Mouse (Mus musculus) cerebellum, postnatal 14 days (tissue): ENCODE measurements at regions not wholly inside any gene's neighbourhood (a gene's known extent, or its start where the extent isn't known, plus 50 kb on each side); places are given as distances from the start of the nearest gene placed in this dataset.
A peak's percentile ranks its signal among the peaks of the same experiment; 100 is the strongest.

Experiments used
- DNase-seq, 2 experiments: peaks; one replicate each; pipeline ENCODE4 v3.0.0; 2021; ENCODE audit warnings: mixed read lengths in 2 of 2

DNA sequence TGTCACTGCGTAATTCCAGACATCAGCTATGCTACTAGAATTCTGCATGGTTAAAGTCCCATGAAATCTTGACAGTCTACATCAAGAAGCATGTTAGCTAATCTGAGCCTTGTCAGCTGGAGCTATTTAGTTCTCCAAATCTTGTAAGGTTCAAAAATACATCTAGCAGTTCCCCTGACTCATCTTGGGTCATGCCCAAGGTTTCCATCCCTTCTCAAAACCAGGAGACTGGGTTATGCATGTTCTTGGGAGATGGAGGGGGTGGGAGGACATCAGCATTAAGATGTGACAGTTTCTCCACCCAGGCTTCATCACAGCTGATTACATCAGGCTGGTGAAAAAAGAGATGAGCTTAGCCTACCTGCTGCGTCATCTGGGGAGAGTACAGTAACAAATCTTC is 495.3 kb upstream of the 4930452B06Rik start:
- no peak for DNase-seq

DNA sequence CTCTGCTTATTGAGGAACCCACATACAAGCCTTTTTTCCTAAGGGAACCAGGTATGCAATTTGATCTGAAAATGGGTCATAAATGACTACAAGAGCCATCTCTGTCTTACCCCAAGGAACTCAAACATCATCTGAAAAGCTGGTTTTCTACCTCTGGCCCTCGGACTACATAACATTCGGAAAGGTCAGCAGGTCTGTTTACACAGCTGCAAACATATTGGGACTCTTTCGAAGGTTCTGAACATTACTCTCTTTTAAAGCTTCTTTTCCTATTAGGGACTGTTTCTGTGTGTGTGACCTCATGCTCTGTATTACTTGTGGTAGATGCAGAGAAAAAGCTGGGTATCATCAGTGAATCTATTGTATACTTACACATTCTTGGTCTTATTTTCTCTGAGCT is 491.9 kb upstream of the 4930452B06Rik start:
- DNase-seq = no peak

DNA sequence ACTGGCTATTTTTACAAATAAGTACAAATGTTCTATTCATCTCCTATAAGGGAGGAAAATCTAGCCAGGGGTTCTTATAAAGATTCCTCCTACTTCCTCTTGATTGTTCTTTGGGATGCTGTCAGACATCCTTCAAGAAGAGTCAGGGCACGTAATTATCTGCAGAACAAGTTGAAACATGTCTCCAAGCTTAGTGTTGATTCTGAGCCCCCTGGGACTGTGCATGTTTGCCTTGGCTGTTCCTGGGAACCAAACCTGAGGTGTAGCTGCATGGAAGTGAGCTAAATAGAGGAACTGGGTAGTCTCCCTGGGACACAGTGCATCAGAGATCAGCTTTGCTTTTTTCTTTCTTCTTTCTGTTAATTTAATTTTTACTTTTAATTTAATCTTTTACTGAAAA is 484.8 kb upstream of the 4930452B06Rik start:
- no peak for DNase-seq

DNA sequence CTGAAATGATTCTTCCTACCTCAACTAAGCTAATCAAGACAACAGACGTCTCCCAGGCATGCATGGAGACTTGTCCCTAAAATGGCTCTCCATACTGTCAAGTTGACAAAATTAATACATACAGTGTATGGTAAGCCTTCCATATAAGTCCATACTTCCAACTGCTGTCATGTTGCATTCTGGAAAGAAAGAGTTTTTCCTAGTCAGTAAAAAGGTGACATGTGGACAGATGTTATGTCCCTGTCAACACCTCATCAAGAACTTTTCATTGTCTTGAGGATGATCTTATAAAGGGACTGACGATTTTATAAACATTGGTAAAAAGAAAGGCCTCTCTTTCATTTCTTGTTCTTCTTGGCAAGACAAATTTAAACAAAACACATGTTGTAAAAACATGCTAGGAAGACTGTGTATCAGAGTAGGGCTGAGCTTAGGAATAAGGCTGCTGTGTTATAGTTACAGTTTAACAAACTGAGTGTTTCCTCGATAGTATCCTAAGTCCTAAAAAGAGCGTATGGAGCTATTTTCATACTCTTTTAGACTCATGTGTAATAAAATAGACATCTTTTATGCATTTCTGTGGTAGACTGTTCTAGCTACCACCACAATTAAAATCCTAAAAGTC is 480.7 kb upstream of the 4930452B06Rik start:
- DNase-seq = no peak

DNA sequence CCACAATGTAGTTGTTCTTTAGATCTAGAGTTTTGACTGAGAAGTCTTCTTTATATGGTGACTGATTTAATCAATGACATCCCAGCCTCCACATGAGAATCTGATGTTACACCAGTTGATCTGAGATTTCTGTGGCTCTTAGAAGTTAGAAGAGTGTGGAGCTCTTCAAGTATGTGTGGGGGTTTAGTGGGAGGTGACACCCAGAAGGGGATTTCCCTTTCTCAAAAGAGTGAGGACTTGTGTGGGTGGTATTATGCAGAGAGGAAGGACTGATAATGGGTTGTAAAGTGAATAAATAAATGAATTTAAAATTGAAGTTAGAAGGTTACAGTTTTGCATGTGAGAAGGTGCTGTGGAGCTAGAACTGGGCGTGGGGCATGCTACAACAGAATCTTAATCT is 439.7 kb upstream of the 4930452B06Rik start:
- DNase-seq = no peak

DNA sequence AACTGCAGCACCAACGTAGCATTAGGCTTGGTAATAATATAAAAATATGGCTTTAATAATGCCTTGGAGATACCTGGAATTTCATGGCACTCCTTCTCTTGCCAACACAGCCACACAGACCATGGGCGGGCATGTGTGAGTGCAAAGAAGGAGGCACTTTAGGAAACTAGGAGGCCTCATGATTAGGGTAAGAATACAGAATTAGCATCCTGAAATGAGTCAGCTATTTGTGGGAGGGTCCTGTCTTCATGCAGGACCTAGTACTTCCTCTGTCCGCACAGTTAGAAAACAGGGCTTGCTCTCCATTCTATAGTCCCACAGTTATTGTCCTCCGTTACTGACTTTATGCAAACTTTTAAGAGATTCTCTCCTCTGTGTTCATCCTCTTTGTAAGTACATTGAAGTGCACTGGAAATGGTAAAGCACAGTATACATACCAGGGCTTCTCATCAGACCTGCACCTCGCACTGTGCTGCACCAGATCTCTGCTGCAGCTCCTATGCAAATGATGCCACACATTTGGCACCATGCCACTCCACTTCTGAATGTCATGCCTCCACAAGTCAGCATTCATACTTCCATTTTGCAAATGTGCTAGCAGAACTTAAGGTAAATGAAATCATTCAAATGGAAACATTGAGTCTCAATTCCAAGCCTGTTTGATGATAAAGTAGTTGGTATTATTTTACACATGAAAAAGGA is 423.7 kb upstream of the 4930452B06Rik start:
- DNase-seq = peak; percentile 30 to 46

DNA sequence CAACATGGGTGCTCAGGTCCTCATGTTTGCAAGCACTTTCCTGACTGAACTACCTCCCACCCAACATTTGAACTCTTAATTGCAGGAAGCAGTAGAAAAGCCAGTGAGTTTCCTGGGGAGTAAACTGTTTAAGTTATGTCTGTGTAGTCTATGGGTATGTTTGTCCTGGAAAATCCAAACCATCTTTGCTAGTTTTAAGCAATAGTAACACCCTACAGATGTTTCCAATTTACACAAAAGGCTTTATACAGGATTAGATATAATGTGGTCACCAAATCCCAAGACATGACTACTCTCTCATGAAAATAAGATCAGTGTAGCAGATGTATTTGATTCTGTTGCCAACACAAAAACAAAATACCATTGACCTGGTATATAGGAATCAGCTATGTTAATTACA is 421.1 kb upstream of the 4930452B06Rik start:
- DNase-seq = no peak

DNA sequence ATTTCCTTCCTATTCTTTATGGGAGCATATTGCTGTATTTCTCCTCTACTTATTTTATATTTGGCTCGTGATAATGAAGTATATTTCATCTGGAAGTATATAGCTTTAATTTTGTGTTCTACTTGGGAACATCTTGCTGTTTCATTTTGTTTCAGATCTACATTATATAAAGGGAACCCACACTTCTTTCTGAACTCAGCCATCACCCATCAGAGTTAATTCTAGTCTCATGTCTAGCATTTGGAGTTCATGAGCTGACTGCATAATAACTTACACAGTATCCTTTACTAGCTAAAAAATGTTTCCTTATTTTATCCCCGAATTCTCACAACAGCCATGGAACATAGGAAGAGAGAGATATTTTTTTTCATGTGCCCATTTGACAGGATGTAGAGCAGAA is 413.6 kb upstream of the 4930452B06Rik start:
- DNase-seq = no peak

DNA sequence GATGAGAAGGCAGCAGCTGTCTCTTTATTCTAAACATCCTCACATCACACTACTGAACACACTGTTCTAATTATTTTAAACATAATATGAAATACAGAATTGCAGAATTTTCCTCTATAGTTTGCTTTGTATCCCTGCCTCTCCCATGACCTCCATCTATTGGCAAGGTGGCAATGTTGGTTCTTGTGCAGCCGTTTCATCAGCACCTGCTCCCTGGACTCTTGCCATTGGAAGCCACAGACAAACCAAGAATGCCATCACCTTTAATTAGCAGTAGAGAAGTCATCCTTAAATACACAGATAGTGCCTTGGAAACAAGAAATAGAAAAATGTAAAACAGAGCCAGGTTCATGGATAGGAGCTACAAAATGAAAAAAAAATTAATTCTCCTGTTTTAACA is 413.0 kb upstream of the 4930452B06Rik start:
- DNase-seq = peak; percentile 79

DNA sequence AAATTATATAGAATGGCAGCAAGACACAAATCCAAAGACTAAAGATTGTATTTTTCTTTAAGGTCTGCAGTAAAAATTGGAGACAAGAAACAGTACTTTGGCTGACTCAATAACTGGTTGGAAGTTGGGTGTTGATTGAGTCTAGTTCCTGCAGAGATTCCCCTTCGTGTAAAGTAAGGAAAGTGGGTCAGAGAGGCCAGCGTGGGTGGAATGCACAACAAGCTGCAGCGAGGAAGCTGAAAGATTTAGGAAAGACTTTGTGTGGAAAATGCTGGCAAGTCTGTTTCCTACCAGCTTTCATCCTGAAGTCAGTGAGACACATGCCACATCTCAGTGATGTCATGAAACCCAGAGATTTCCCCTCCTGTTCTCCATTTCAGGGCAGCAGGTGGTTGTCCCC is 405.1 kb upstream of the 4930452B06Rik start:
- DNase-seq = no peak

DNA sequence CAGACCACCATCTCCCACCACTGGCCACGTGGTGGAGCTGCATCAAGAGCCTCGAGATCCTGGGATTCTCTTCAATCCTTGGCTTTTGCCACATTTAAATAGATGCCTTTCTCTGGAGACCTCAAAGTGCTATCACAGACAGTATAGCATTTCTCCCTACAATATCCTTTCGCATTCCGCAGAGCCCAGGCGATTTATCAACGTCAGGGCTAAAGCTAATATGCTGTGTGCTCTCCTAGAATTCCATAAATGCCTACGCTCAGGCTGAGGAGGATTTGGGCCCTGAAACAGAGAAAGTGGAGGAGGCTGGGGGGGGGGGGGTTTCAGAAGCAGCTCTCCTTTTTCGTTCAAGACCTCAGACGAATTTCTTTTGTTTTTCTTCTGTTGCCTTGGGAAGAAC is 394.0 kb upstream of the 4930452B06Rik start:
- DNase-seq = peak in 1 of 2 experiments; percentile 3

DNA sequence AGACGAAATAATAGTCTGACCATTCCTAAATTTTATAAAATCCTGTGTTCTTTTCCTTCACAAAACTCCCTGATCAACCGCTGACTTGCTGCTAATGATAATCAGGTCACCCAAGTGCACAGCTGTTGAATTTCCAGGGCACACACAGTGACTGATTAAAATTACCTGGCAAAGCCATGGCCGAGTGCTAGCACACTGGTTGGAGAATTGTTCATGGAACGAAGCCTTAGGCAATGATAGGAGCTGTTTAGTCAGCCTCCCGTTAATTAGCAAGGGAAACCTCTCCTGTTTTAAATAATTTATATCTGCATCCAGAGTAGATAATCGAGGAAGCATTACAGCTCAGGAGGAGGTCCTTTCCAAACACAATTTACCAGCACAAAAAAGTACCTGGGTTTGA is 362.8 kb upstream of the 4930452B06Rik start:
- peak; percentile 4 to 19 for DNase-seq

DNA sequence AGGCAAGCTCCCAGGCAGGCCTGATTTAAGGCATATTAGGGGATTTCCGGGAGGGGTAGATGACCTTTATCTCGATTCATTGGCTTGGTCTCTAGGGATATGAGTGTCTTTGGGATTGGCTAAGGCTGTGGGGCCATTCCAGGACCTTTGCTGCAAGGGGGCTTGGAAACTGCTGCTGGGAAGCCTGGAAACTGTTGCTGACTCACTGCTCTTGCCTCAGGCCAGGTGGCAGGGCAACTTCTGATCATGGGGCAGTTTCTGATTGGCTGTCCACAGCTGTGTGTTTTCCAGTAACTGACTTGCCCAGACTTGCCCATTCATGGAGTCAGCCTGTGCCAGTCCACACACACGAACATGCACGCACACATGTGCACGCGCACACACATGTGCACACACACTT is 349.8 kb upstream of the 4930452B06Rik start:
- no peak for DNase-seq

DNA sequence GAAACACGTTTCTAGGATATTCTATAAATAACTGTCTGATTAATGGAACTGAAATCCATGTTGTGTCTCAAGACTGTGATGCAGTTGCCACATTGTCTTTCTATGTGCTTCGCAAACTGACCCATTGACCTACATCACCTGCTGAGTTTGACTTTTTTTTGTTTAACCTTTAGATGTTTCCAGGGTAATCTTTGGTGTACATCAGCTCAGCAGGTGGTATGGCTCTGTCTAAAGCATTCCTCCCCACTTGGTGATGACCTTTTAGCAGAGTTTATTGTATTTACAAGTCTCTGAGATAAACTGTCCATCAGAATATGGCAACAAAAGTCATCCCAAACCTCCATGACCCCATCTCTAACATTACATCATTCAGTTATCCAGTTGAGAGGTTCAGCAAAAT is 337.0 kb upstream of the 4930452B06Rik start:
- DNase-seq = no peak

DNA sequence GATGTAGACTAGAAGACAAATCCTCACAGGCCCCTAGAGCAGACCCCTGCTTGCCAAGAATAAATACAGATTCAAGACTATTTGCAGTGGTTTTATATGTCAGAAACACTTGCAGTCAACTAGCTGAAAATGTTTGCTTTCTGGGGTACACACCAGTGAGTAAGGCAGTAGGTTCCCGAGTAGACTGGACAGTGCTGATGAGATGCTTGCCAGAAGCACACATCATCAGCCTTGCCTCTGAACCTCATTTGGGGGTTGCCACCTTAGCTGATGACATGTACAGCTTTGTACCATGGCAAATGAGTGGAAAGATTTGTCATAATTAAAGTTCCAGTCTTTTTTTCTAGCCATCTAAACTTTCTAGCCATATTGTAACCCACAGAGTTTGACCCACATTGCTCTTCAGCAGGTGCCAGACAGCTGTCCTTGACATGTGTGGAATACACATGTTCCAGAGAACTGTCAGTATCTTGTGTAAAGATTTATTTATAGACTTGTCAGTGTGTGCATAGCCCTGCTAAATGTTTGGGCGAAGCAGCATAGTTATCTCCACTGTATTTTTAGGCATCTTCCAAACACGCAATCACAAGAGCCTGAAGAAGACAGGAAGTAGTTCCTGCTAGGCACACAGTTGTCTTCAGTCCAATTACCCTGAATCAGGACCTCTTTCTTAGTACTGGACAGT is 334.5 kb upstream of the 4930452B06Rik start:
- DNase-seq = no peak

DNA sequence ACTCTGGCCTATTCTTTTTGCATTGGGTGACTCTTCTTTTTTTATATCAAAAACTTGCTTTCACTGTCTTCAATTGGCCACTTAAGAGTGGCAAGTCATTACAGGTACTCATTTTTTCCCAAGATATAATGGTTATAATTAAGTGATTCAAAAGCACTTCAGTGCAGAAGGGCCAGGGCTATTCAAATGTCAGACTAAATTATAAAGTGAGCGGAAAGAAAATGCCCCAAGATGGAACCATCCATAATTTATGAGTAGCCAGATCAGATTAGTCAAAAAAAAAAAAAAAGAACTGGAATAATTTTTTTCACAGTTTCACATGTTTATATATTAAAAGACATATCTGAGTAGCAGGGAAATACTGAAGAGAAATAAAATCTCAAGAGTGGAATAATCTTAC is 333.8 kb upstream of the 4930452B06Rik start:
- DNase-seq = no peak

DNA sequence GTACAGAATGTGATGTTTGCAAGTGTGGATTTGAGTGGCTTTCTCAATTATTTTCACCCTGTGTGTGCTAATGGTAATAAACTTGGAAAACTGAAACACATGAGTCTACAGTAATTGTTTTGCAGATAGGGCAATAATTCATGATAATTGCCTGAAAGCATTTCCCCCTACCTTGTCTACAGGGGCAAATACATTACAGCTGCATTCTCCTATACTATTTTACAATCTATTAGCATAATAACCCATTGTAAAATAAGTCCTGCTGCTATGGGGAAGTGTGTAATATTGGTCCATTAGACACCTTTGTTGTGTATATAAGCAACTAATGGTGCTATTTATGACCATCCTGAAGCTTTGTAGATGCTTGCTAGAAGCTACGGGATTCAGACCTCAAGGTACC is 327.4 kb upstream of the 4930452B06Rik start:
- DNase-seq = no peak

DNA sequence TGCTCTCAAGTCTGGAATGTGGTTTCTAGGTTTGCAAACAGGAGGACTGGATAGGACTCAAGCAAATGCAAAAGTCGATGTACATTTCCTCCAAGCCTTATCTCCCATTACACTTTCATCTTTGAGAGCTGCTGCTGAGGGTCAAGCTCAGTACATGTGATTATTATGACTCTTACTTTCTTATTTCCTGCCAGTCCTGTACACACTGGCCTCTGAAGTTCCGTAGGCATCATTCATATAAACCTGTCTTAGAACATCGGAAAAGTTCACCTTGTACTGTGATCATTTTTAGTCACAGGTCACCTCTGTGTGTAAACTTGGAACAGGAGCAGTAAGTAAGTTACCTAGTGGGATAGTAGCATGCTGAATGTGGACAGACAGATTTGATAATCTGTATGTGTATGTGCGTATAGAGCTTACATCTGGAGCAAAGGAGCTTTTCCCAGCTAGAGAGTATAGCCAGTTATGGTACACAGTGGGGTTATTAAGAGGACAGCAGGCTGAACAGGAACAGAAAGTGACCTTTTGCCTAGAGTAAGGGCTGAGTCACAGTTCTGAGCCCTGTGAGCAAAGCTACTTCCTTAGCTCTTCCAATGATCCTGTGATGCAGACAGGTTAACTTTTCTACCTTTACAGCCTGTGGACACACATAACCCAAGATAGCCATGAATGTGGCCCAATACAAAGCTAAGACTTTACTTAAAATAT is 319.2 kb upstream of the 4930452B06Rik start:
- no peak for DNase-seq

DNA sequence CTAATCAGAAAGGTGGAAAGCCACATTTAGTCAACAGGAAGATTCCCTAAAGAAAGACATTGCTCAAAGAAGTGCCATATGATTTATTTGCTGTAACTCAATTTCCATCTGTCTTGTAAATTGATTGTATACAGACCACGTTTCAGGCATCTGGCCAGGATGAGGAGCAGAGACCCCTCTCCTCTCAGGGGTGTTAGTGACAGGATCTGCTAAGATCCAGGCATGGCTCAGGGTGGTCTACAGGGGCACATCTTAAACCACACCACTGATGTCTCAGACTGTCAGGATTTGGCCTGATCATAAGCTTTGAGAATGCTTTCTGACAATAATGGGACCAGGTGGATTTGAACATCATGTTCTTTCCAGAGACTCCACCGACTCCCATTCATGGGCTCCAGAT is 295.5 kb upstream of the 4930452B06Rik start:
- no peak for DNase-seq

DNA sequence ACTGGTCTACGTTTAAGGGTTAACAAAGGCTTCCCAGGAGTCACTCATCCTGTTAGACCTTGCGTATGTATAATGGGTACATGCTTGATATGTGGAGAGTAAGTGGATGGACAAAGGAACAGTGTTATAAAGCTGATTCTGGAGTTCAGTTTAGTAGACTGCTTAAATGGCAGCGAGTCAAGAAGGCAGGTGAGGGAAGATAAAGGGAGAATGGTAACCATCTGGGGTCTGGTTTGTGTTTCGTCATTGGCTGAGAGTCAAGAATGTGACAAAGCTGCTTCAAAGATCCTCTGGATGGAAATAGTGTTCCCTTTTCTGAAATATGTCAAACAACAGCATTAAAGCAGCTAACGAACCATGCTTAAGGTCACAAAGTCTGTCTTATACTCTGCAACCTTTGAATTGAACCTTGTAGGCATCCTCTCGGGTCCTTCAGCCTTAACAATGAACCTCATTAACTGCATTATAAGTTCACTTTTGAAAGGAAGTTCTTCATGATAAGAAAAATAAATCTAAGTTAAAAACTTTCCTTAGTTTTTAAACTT is 286.9 kb upstream of the 4930452B06Rik start:
- peak; percentile 30 for DNase-seq

DNA sequence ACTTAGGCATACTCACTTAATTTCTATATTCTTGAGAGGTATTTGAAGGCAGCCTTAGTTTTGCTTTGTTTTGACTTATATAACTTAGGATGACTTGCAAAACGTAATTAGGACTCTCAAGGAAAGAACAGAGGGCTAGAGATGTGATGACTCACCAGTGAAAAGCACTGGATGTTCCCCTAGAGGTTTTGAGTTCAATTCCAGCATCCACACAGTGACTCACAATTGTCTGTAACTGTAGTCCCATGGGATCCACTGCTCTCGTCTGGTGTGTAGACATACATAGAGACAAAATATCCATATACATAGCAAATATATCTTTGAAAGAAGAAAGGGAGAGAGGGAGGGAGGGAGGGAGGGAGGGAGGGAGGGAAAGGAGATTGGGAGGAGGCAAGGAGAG is 282.7 kb upstream of the 4930452B06Rik start:
- no peak for DNase-seq

DNA sequence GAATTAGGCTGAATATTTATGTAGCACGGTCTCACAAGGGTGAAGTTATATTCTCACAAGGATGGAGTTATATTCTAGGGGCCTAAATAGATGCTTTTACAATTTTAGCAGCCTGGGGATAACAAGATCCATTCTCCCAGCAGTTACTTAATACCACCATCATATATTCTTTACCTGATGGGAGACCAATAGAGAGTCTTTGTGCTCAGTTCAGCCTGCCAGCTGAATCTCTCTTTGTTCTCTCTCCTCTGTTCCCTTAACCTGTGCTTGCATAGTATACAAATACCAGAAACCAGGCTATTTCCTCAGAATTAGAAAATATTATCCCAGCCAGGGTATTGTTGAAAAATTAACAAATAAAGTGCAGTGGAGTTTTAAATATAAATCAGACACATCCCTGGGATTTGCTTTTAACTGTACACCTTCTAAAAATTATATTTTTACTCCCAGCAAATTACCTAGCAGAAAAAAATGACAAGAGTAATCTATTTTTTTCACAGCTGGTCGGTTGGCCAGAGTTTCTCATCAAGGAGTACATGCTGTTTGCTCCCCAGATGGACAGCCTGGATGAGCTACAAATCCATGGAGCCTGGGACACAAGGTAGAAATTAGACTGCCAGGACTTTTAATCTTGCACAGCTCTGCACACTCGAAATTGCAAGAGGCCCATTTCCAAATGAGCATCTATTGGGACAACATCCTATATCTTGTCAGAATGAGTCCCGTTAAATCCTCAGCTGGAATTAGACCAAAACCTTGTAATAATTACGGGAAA is 281.0 kb upstream of the 4930452B06Rik start:
- peak; percentile 46 to 69 for DNase-seq

DNA sequence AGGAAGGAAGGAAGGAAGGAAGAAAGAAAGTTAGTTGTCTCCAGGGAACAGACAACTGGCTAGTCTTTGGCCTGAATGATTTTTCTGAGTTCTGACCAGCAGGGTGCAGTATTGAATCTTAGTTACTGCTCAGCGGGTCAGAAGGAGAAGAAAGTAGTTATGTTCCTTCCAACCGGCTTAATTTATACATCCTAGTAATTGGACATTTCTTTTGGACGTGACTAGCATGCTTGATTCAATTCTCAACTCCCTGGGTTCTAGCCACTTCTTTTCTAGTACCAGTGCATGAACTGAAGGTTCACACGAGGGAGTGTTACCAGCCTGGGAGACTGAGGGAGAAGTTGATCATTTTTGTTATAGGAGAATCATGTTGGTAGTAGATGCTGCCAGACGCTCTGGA is 269.1 kb upstream of the 4930452B06Rik start:
- DNase-seq = peak; percentile 76
